Mouse (Mus musculus) heart, embryonic 16.5 days (tissue): ENCODE data around the gene Batf. TPM values are rescaled to one million over a fixed set of nuclear protein-coding genes. Genes with fewer than 3 reads are reported as not detected.

Experiments used
- ATAC-seq: fragments of 200-750 bp; cut with Nextera tagmentation; replicated peaks from 2 replicates; pipeline ENCODE4 v1.8.0; 2017; ENCODE audit warnings: moderate number of reproducible peaks; ENCODE audit not compliant: insufficient read depth, low FRiP score; ENCODE audit errors: extremely low read depth
- H3K27ac ChIP-seq: fragments of 300-500 bp; sonication (generic); 2 replicates; pipeline ENCODE4 v1.5.1; 2014; ENCODE audit warnings: mild to moderate bottlenecking, low read length, control low read depth, moderate library complexity
- H3K27me3 ChIP-seq: fragments of 300-500 bp; sonication (generic); 2 replicates; pipeline ENCODE4 v1.6.1; 2014; ENCODE audit warnings: low read length, mixed read lengths; ENCODE audit not compliant: control insufficient read depth, insufficient read depth
- H3K36me3 ChIP-seq: fragments of 300-500 bp; sonication (generic); 2 replicates; pipeline ENCODE4 v1.6.1; 2014; ENCODE audit not compliant: control insufficient read depth, insufficient read depth
- H3K4me1 ChIP-seq: fragments of 300-500 bp; sonication (generic); 2 replicates; pipeline ENCODE4 v1.6.1; 2014; ENCODE audit warnings: low read length, mixed read lengths; ENCODE audit not compliant: control insufficient read depth, insufficient read depth
- H3K4me2 ChIP-seq: fragments of 300-500 bp; sonication (generic); 2 replicates; pipeline ENCODE4 v1.6.1; 2014; ENCODE audit warnings: low read depth, mild to moderate bottlenecking, control low read depth, low read length
- H3K4me3 ChIP-seq: fragments of 300-500 bp; sonication (generic); 2 replicates; pipeline ENCODE4 v1.5.1; 2014; ENCODE audit warnings: mild to moderate bottlenecking, control low read depth, low read length
- H3K9ac ChIP-seq: fragments of 300-500 bp; sonication (generic); 2 replicates; pipeline ENCODE4 v1.6.1; 2014; ENCODE audit warnings: low read length, control low read depth
- H3K9me3 ChIP-seq: fragments of 300-500 bp; sonication (generic); replicated peaks from 2 replicates; pipeline ENCODE4 v1.6.1; 2016; ENCODE audit warnings: low read length; ENCODE audit not compliant: control insufficient read depth
- WGBS: fragments of 180-500 bp; shearing (Covaris S2); extraction: QIAGEN DNeasy Blood & Tissue Kit; methylation state at CpG from one replicate; pipeline ENCODE4 v1.1.7; 2014; 5-methylcytosine and 5-hydroxymethylcytosine counted together
- polyA plus RNA-seq: library from polyadenylated mRNA; unstranded; fragments of >200 nt; fragmentation: Nextera tagmentation; extraction: Ambion mirVana; gene quantifications from 2 replicates; pipeline ENCODE4 v1.2.1, GENCODE M21; 2015

The Batf gene
- polyA plus RNA-seq, 1 experiment from 2014 or later, result 6.8 TPM

GRCm38 (mm10) chr12:85728181-85728580, 41.7 kb downstream of the Batf start:
- Histone ChIP-seq H3K4me1 (no peaks in the 10 kb centered on the region), H3K4me3 (no peak overlapping the region), H3K4me2 (no peak overlapping the region), H3K9me3 (no peaks in the 10 kb centered on the region), H3K9ac (no peak overlapping the region), H3K27ac (no peak overlapping the region), H3K36me3 (no peaks in the 10 kb centered on the region), H3K27me3 (no peaks in the 10 kb centered on the region)
- 69% methylated on average over 7 of the region's 7 CpGs for WGBS
- no peak for ATAC-seq

- Histone ChIP-seq H3K27ac (no peak overlapping the region), H3K4me3 (no peak overlapping the region), H3K9me3 (peaks cover 3% of the 10 kb centered on the region; the same call in 1 of the 2 replicates), H3K4me1 (no peaks in the 10 kb centered on the region), H3K36me3 (no peaks in the 10 kb centered on the region), H3K27me3 (no peaks in the 10 kb centered on the region), H3K4me2 (no peak overlapping the region), H3K9ac (no peak overlapping the region)
- no peak; the same call in 1 of the 2 replicates for ATAC-seq
- WGBS, result 35% methylated on average over 17 of the region's 17 CpGs
Measured at GRCm38 (mm10) chr12:85729022-85729944, 42.8 kb downstream of the Batf start.

GRCm38 (mm10) chr12:85729945-85730290, 43.4 kb downstream of the Batf start:
- H3K4me2 ChIP-seq, result no peak overlapping the region
- no peaks in the 10 kb centered on the region for H3K27me3 ChIP-seq
- no peaks in the 10 kb centered on the region for H3K4me1 ChIP-seq
- H3K27ac ChIP-seq, result no peak overlapping the region
- H3K9me3 ChIP-seq, result peaks cover 3% of the 10 kb centered on the region; the same call in 1 of the 2 replicates
- no peak overlapping the region for H3K4me3 ChIP-seq
- H3K9ac ChIP-seq, result no peak overlapping the region
- WGBS, result 48% methylated on average over 6 of the region's 6 CpGs
- no peak for ATAC-seq
- H3K36me3 ChIP-seq, result no peaks in the 10 kb centered on the region

- no peak overlapping the region for H3K9ac ChIP-seq
- no peak overlapping the region for H3K27ac ChIP-seq
- ATAC-seq, result no peak
- no peak overlapping the region for H3K4me2 ChIP-seq
- peaks cover 6% of the 10 kb centered on the region for H3K4me1 ChIP-seq
- peaks cover 3% of the 10 kb centered on the region; the same call in 1 of the 2 replicates for H3K9me3 ChIP-seq
- H3K36me3 ChIP-seq, result no peaks in the 10 kb centered on the region
- H3K27me3 ChIP-seq, result no peaks in the 10 kb centered on the region
- WGBS, result 64% methylated on average over 2 of the region's 2 CpGs
- no peak overlapping the region for H3K4me3 ChIP-seq
Measured at GRCm38 (mm10) chr12:85736203-85736602, 49.7 kb downstream of the Batf start.

- Histone ChIP-seq H3K4me3 (no peak overlapping the region), H3K27ac (no peak overlapping the region), H3K9ac (no peak overlapping the region), H3K27me3 (no peaks in the 10 kb centered on the region), H3K36me3 (no peaks in the 10 kb centered on the region), H3K4me1 (peaks cover 6% of the 10 kb centered on the region), H3K9me3 (peaks cover 3% of the 10 kb centered on the region; the same call in 1 of the 2 replicates), H3K4me2 (no peak overlapping the region)
- 70% methylated on average over 3 of the region's 3 CpGs for WGBS
- no peak for ATAC-seq
Measured at GRCm38 (mm10) chr12:85736960-85737359, 50.5 kb downstream of the Batf start.

- H3K36me3 ChIP-seq, result no peaks in the 10 kb centered on the region
- peak within 1 kb of the TSS; percentile 66 for H3K4me3 ChIP-seq
- no peaks in the 10 kb centered on the region for H3K9me3 ChIP-seq
- H3K4me2 ChIP-seq, result peak within 1 kb of the TSS; percentile 100
- ATAC-seq, result peak; percentile 90
- peak within 1 kb of the TSS; percentile 74 for H3K9ac ChIP-seq
- H3K27ac ChIP-seq, result peak within 1 kb of the TSS; percentile 84
- H3K4me1 ChIP-seq, result peaks cover 6% of the 10 kb centered on the region; the same call in 1 of the 2 replicates
- 1% methylated on average over 51 of the region's 51 CpGs for WGBS
- no peaks in the 10 kb centered on the region for H3K27me3 ChIP-seq
Measured at GRCm38 (mm10) chr12:85745827-85746695, 59.6 kb downstream of the Batf start, which contains the start of gene Flvcr2. Flvcr2 (plus strand) TSS chr12:85746539.

- Histone ChIP-seq H3K9me3 (no peaks in the 10 kb centered on the region), H3K36me3 (no peaks in the 10 kb centered on the region), H3K4me2 (peak overlapping the region; percentile 100), H3K27me3 (no peaks in the 10 kb centered on the region), H3K27ac (peak overlapping the region; percentile 84), H3K4me1 (peaks cover 6% of the 10 kb centered on the region; the same call in 1 of the 2 replicates), H3K4me3 (peak overlapping the region; percentile 66), H3K9ac (peak overlapping the region; percentile 74)
- 17% methylated on average over 21 of the region's 21 CpGs for WGBS
- 0 out of 2 replicates have a peak, but pooled peaks have one; percentile 3 for ATAC-seq
Measured at GRCm38 (mm10) chr12:85746696-85747219, 60.3 kb downstream of the Batf start.

GRCm38 (mm10) chr12:85747343-85747742, 60.9 kb downstream of the Batf start:
- ATAC-seq, result no peak
- Histone ChIP-seq H3K4me2 (peak overlapping the region; percentile 100), H3K27ac (no peak overlapping the region), H3K36me3 (no peaks in the 10 kb centered on the region), H3K4me3 (peak overlapping the region; percentile 66), H3K27me3 (no peaks in the 10 kb centered on the region), H3K9ac (no peak overlapping the region), H3K9me3 (no peaks in the 10 kb centered on the region), H3K4me1 (peaks cover 6% of the 10 kb centered on the region; the same call in 1 of the 2 replicates)
- WGBS, result 78% methylated on average over 10 of the region's 10 CpGs
